Mouse (Mus musculus) liver, postnatal 0 days (tissue): ENCODE measurements around the gene Rab12. TPM values are rescaled to one million over a fixed set of nuclear protein-coding genes. Genes with fewer than 3 reads are reported as not detected.

Source experiments
- ATAC-seq: fragments of 200-750 bp; cut with Nextera tagmentation; 2 replicates; pipeline ENCODE4 v1.8.0; 2017; ENCODE audit warnings: mild to moderate bottlenecking, moderate library complexity
- DNase-seq: peaks from one replicate; pipeline ENCODE4 v3.0.0-alpha.2; 2016
- H3K27ac ChIP-seq: fragments of 300-500 bp; sonication (generic); 2 replicates; pipeline ENCODE4 v1.5.1; 2014; ENCODE audit warnings: antibody characterized with exemption, moderate library complexity, mild to moderate bottlenecking, low read depth
- H3K27me3 ChIP-seq: fragments of 300-500 bp; sonication (generic); 2 replicates; pipeline ENCODE4 v1.6.1; 2014; ENCODE audit warnings: low read length, control low read depth, mixed read lengths; ENCODE audit not compliant: insufficient read depth
- H3K36me3 ChIP-seq: fragments of 300-500 bp; sonication (generic); replicated peaks from 2 replicates; pipeline ENCODE4 v1.6.1; 2014; ENCODE audit warnings: mild to moderate bottlenecking, control low read depth, low read length, moderate library complexity, mixed read lengths; ENCODE audit not compliant: insufficient read depth
- H3K4me1 ChIP-seq: fragments of 300-500 bp; sonication (generic); 2 replicates; pipeline ENCODE4 v1.6.1; 2014; ENCODE audit warnings: antibody characterized with exemption, mild to moderate bottlenecking, control low read depth; ENCODE audit not compliant: insufficient read depth
- H3K4me2 ChIP-seq: fragments of 300-500 bp; sonication (generic); 2 replicates; pipeline ENCODE4 v1.6.1; 2014; ENCODE audit warnings: low read depth, mild to moderate bottlenecking, low read length, moderate library complexity, mixed read lengths
- H3K4me3 ChIP-seq: fragments of 300-500 bp; sonication (generic); 2 replicates; pipeline ENCODE4 v1.5.1; 2014; ENCODE audit warnings: low read depth, low read length
- H3K9ac ChIP-seq: fragments of 300-500 bp; sonication (generic); replicated peaks from 2 replicates; pipeline ENCODE4 v1.6.1; 2014; ENCODE audit warnings: mild to moderate bottlenecking, moderate library complexity
- H3K9me3 ChIP-seq: fragments of 300-500 bp; sonication (generic); 2 replicates; pipeline ENCODE4 v1.6.1; 2016; ENCODE audit warnings: mild to moderate bottlenecking, control low read depth, low read length, mixed read lengths
- CTCF ChIP-seq: sonication (generic); IDR thresholded peaks from 2 replicates; pipeline ENCODE4 v1.5.1; 2016; ENCODE audit warnings: antibody characterized with exemption, low read depth
- EP300 ChIP-seq: IDR thresholded peaks from 2 replicates; pipeline ENCODE4 v1.6.1; 2016; ENCODE audit warnings: antibody characterized with exemption, low read depth, mild to moderate bottlenecking
- WGBS: fragments of 180-500 bp; shearing (Covaris S2); extraction: QIAGEN DNeasy Blood & Tissue Kit; methylation state at CpG from one replicate; pipeline ENCODE4 v1.1.7; 2014; ENCODE audit not compliant: insufficient replicate concordance; 5-methylcytosine and 5-hydroxymethylcytosine counted together
- polyA plus RNA-seq: library from polyadenylated mRNA; unstranded; fragments of >200 nt; fragmentation: Nextera tagmentation; extraction: Ambion mirVana; gene quantifications from 2 replicates; pipeline ENCODE4 v1.2.1, GENCODE M21; 2015

Rab12 gene
- polyA plus RNA-seq, 1 experiment from 2014 or later: 8.2 TPM

DNA sequence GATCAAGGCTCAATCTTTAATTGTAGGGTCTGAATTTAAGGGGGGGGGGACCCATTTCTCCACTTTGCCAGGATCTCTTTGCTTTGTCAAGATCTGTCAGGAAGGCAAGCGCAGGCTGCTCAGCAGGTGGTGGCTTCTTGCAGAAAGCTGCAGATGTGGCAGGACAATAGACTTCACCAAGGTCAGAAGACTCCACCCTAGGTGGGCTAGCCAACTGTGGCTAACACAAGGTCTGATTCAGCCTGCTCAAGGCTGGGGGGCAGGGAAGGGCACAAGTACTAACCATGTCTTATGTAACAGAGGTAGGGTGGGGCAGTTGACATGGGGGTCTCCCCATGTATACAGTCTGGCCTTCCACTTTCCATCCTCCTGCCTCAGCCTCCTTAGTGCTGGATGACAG, 62.3 kb downstream of the Rab12 start:
- TF ChIP-seq EP300 (no peak), CTCF (no peak)
- no peak overlapping the region for H3K9ac ChIP-seq
- H3K9me3 ChIP-seq: no peaks in the 10 kb centered on the region
- H3K4me3 ChIP-seq: no peak overlapping the region
- ATAC-seq (no peak), DNase-seq (no peak)
- peaks cover 4% of the 10 kb centered on the region; the same call in 1 of the 2 replicates for H3K27me3 ChIP-seq
- H3K36me3 ChIP-seq: no peaks in the 10 kb centered on the region
- H3K27ac ChIP-seq: no peak overlapping the region
- WGBS: 88% methylated on average over 1 of the region's 1 CpGs
- no peak overlapping the region for H3K4me2 ChIP-seq
- H3K4me1 ChIP-seq: no peaks in the 10 kb centered on the region

GRCm38 (mm10) chr17:66451143-66451542, 68.4 kb downstream of the Rab12 start:
- DNase-seq: peak; percentile 80
- H3K9ac ChIP-seq: no peak overlapping the region
- TF ChIP-seq EP300: no peak
- TF ChIP-seq CTCF: peak; percentile 79
- H3K27ac ChIP-seq: no peak overlapping the region
- H3K4me1 ChIP-seq: peaks cover 9% of the 10 kb centered on the region; the same call in 1 of the 2 replicates
- no peaks in the 10 kb centered on the region for H3K9me3 ChIP-seq
- no peak overlapping the region for H3K4me2 ChIP-seq
- 3% methylated on average over 11 of the region's 11 CpGs for WGBS
- no peak overlapping the region for H3K4me3 ChIP-seq
- no peak for ATAC-seq
- no peaks in the 10 kb centered on the region for H3K36me3 ChIP-seq
- peaks cover 62% of the 10 kb centered on the region for H3K27me3 ChIP-seq

GRCm38 (mm10) chr17:66450526-66451070, 68.9 kb downstream of the Rab12 start:
- H3K4me3 ChIP-seq: 0 out of 2 replicates have a peak overlapping the region, but pooled peaks have one; percentile 58

DNA sequence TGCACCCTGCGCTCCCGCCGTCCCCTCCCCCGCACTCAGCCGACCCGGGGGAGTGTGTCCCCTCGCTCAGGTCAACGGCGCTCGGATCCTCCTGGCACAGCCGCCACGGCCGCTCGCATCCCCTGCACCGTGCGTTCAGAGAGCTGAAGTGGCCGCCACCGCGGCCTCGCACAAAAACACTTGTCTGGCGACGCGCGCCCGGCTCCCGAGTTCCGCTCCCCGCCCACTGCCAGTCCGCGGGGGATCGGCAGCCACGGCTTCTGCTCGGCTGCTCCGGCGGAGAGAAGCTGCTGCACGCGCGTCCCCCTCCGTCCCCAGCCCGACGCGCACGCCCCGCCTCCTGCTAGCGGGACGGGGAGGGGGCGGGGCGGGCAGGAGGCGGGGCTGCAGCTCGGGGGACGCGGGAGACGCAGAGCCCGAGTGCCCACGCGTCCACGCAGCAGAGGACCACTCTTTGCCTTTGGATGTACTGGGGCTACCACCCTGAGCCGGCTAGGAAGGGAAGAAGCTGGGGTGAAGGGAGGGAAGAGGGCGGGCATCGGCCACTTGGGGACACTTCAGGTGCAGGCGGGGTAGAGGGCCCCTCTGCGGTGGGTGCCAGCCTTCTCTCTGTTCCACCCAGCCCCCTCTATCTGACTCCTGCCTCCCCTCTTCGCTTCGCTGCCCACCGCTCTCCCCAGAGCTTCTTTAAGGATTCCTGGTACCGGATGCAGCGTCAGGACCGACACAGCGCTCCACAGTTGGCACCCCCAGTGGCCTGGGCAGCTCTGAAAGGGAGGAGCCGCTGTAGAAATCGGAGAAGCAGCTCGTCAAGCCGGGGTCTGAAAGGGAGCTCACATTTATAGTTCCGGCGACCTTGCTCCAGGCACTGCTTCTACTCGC, 69.8 kb downstream of the Rab12 start, which contains the start of gene Mtcl1:
Gene Mtcl1, minus strand, starts transcription at position 291 of the 882 bp plus-strand sequence.
- Histone ChIP-seq H3K9me3 (no peaks in the 10 kb centered on the region), H3K36me3 (no peaks in the 10 kb centered on the region), H3K4me1 (peaks cover 9% of the 10 kb centered on the region; the same call in 1 of the 2 replicates), H3K27ac (no peak within 1 kb of the TSS), H3K27me3 (peaks cover 62% of the 10 kb centered on the region), H3K9ac (no peak within 1 kb of the TSS), H3K4me2 (peak within 1 kb of the TSS; percentile 86), H3K4me3 (peak within 1 kb of the TSS; percentile 58)
- no peak for TF ChIP-seq CTCF
- no peak for TF ChIP-seq EP300
- 1% methylated on average over 64 of the region's 76 CpGs for WGBS
- ATAC-seq (peak; percentile 38; the same call in 1 of the 2 replicates), DNase-seq (peak; percentile 47)

More at GRCm38 (mm10) chr17:66450526-66451070, 68.9 kb downstream of the Rab12 start:
- peaks cover 62% of the 10 kb centered on the region for H3K27me3 ChIP-seq
- no peak for TF ChIP-seq EP300
- TF ChIP-seq CTCF: no peak
- no peak for ATAC-seq
- H3K9me3 ChIP-seq: no peaks in the 10 kb centered on the region
- H3K27ac ChIP-seq: no peak overlapping the region
- peaks cover 9% of the 10 kb centered on the region; the same call in 1 of the 2 replicates for H3K4me1 ChIP-seq
- 5% methylated on average over 18 of the region's 18 CpGs for WGBS
- no peaks in the 10 kb centered on the region for H3K36me3 ChIP-seq
- no peak for DNase-seq
- peak overlapping the region; percentile 86 for H3K4me2 ChIP-seq
- H3K9ac ChIP-seq: no peak overlapping the region

- peak overlapping the region; percentile 58 for H3K4me3 ChIP-seq
- H3K9ac ChIP-seq: no peak overlapping the region
- peak; percentile 35 for TF ChIP-seq CTCF
- no peak for TF ChIP-seq EP300
- ATAC-seq: peak; percentile 29; the same call in 1 of the 2 replicates
- WGBS: 4% methylated on average over 86 of the region's 136 CpGs
- peaks cover 9% of the 10 kb centered on the region; the same call in 1 of the 2 replicates for H3K4me1 ChIP-seq
- H3K36me3 ChIP-seq: no peaks in the 10 kb centered on the region
- H3K9me3 ChIP-seq: no peaks in the 10 kb centered on the region
- H3K27ac ChIP-seq: no peak overlapping the region
- H3K4me2 ChIP-seq: peak overlapping the region; percentile 86
- DNase-seq: peak; percentile 18
- peaks cover 65% of the 10 kb centered on the region for H3K27me3 ChIP-seq
Measured at GRCm38 (mm10) chr17:66448421-66449405, 70.8 kb downstream of the Rab12 start.
